Mouse (Mus musculus) liver, embryonic 16.5 days (tissue): ENCODE data around the gene Git2. TPM values are rescaled to one million over a fixed set of nuclear protein-coding genes. Genes with fewer than 3 reads are reported as not detected.

Experiments
- ATAC-seq: fragments of 200-750 bp; cut with Nextera tagmentation; 2 replicates; pipeline ENCODE4 v1.8.0; 2017; ENCODE audit warnings: low read depth, mild to moderate bottlenecking, moderate number of reproducible peaks, moderate library complexity
- H3K27ac ChIP-seq: fragments of 300-500 bp; sonication (generic); 2 replicates; pipeline ENCODE4 v1.5.1; 2014; ENCODE audit warnings: mild to moderate bottlenecking, low read length
- H3K27me3 ChIP-seq: fragments of 300-500 bp; sonication (generic); 2 replicates; pipeline ENCODE4 v1.6.1; 2014; ENCODE audit warnings: low read depth, low read length, mixed read lengths; ENCODE audit not compliant: control insufficient read depth, insufficient read depth
- H3K36me3 ChIP-seq: fragments of 300-500 bp; sonication (generic); 2 replicates; pipeline ENCODE4 v1.6.1; 2014; ENCODE audit warnings: mild to moderate bottlenecking; ENCODE audit not compliant: control insufficient read depth, insufficient read depth
- H3K4me1 ChIP-seq: fragments of 300-500 bp; sonication (generic); 2 replicates; pipeline ENCODE4 v1.6.1; 2014; ENCODE audit warnings: low read depth, low read length, mixed read lengths; ENCODE audit not compliant: control insufficient read depth
- H3K4me2 ChIP-seq: fragments of 300-500 bp; sonication (generic); 2 replicates; pipeline ENCODE4 v1.6.1; 2014; ENCODE audit warnings: low read depth, low read length, mixed read lengths
- H3K4me3 ChIP-seq: fragments of 300-500 bp; sonication (generic); 2 replicates; pipeline ENCODE4 v1.5.1; 2014; ENCODE audit warnings: low read depth, mild to moderate bottlenecking, low read length
- H3K9ac ChIP-seq: fragments of 300-500 bp; sonication (generic); 2 replicates; pipeline ENCODE4 v1.6.1; 2014; ENCODE audit warnings: low read depth, low read length
- H3K9me3 ChIP-seq: fragments of 300-500 bp; sonication (generic); replicated peaks from 2 replicates; pipeline ENCODE4 v1.6.1; 2016; ENCODE audit warnings: low read length; ENCODE audit not compliant: control insufficient read depth
- WGBS: fragments of 180-500 bp; shearing (Covaris S2); extraction: QIAGEN DNeasy Blood & Tissue Kit; methylation state at CpG from one replicate; pipeline ENCODE4 v1.1.7; 2014; ENCODE audit not compliant: insufficient replicate concordance; 5-methylcytosine and 5-hydroxymethylcytosine counted together
- polyA plus RNA-seq: library from polyadenylated mRNA; unstranded; fragments of >200 nt; fragmentation: Nextera tagmentation; extraction: Ambion mirVana; gene quantifications from 2 replicates; pipeline ENCODE4 v1.2.1, GENCODE M21; 2015

Gene Git2
- polyA plus RNA-seq, 1 experiment from 2014 or later, result 16.1 TPM

DNA sequence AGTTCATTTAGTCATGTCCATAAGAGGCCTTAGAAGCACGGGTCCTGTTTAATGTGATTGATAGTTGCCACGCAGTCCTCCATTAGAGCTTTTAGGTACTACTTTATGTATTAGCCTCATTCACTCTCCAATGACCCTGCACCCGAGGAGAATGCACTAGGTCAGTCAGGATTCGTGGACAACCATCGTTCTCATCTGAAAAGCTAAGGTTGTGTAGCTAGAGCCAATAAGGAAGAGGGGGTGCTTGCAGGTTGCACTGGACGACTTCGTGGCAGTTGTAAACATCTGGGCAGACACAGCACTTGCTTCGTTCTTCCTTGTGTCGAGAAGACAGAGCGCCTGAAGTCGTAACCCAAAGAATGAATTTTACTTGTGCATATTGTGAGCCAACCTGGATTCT is 1.5 kb downstream of the Git2 start:
- H3K4me1 ChIP-seq, result peaks cover 40% of the 10 kb centered on the region
- no peaks in the 10 kb centered on the region for H3K36me3 ChIP-seq
- no peaks in the 10 kb centered on the region for H3K27me3 ChIP-seq
- WGBS, result 2% methylated on average over 11 of the region's 11 CpGs
- peak overlapping the region; percentile 97 for H3K9ac ChIP-seq
- peak overlapping the region; percentile 78 for H3K4me2 ChIP-seq
- H3K9me3 ChIP-seq, result no peaks in the 10 kb centered on the region
- peak overlapping the region; percentile 97 for H3K4me3 ChIP-seq
- peak overlapping the region; percentile 89 for H3K27ac ChIP-seq
- ATAC-seq, result no peak

GRCm38 (mm10) chr5:114773211-114773710 is 2.1 kb downstream of the Git2 start:
- ATAC-seq, result peak; percentile 78
- Histone ChIP-seq H3K4me3 (peak overlapping the region; percentile 97), H3K4me2 (peak overlapping the region; percentile 78), H3K9me3 (no peaks in the 10 kb centered on the region), H3K27me3 (no peaks in the 10 kb centered on the region), H3K9ac (peak overlapping the region; percentile 97), H3K27ac (peak overlapping the region; percentile 89), H3K4me1 (peaks cover 35% of the 10 kb centered on the region), H3K36me3 (no peaks in the 10 kb centered on the region)
- 1% methylated on average over 49 of the region's 52 CpGs for WGBS

DNA sequence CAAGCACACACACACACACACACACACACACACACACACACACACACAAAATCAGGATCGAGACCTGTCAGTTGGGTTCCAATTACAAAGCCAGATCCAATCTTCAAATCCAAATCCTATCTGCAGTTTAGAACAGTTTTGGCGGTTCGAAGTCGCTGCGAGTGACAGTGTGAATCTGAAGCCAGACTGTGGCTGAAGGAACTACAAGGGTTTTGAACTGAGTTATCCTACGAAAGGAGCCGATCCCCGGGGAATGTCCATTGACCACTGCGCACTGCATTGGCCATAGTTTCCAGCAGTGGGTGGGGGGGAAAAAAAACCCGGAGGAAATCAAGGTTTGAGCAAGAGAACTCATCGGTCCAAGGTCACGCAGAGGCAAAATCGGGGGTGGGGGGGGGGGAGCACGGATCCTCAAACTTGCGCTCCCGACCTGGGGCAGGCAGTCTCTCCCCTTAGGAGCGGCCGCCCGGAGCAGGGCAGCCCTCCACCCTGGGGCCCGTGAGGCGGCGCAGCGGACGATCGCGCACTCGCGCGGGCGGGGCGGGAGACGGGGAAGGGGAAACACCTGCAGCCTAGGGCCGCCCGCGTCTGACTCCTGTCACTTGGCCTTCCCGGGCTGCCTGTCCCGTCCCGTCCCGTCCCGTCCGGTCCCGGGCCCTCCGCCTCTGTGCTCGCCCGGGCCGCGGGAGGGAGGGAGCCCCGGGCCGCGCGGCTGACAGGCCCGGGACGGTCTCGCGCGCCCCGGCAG is 2.7 kb downstream of the Git2 start:
- Histone ChIP-seq H3K4me1 (peaks cover 32% of the 10 kb centered on the region), H3K27ac (peak overlapping the region; percentile 89), H3K9ac (peak overlapping the region; percentile 97), H3K4me3 (peak overlapping the region; percentile 97), H3K27me3 (no peaks in the 10 kb centered on the region), H3K36me3 (no peaks in the 10 kb centered on the region), H3K9me3 (no peaks in the 10 kb centered on the region), H3K4me2 (peak overlapping the region; percentile 78)
- ATAC-seq, result peak; percentile 52
- WGBS, result under 1% methylated on average over 48 of the region's 57 CpGs

GRCm38 (mm10) chr5:114771796-114772195 is 3.5 kb downstream of the Git2 start:
- Histone ChIP-seq H3K27me3 (no peaks in the 10 kb centered on the region), H3K4me2 (peak overlapping the region; percentile 78), H3K27ac (no peak overlapping the region; the same call in 1 of the 2 replicates), H3K9ac (no peak overlapping the region; the same call in 1 of the 2 replicates), H3K9me3 (no peaks in the 10 kb centered on the region), H3K4me3 (peak overlapping the region; percentile 97), H3K4me1 (peaks cover 26% of the 10 kb centered on the region), H3K36me3 (no peaks in the 10 kb centered on the region)
- WGBS, result 16% methylated on average over 8 of the region's 8 CpGs
- ATAC-seq, result no peak

GRCm38 (mm10) chr5:114769786-114770185 is 5.5 kb downstream of the Git2 start:
- no peaks in the 10 kb centered on the region for H3K9me3 ChIP-seq
- no peak overlapping the region for H3K9ac ChIP-seq
- H3K36me3 ChIP-seq, result 0 out of 2 replicates have a peak, but pooled peaks cover 2% of the 10 kb centered on the region
- no peak overlapping the region for H3K4me2 ChIP-seq
- ATAC-seq, result no peak
- H3K4me3 ChIP-seq, result no peak overlapping the region
- H3K4me1 ChIP-seq, result peaks cover 13% of the 10 kb centered on the region
- no peaks in the 10 kb centered on the region for H3K27me3 ChIP-seq
- 79% methylated on average over 8 of the region's 8 CpGs for WGBS
- H3K27ac ChIP-seq, result no peak overlapping the region

GRCm38 (mm10) chr5:114767185-114767584 is 8.1 kb downstream of the Git2 start:
- no peak for ATAC-seq
- H3K4me3 ChIP-seq, result no peak overlapping the region
- no peak overlapping the region for H3K27ac ChIP-seq
- no peak overlapping the region for H3K9ac ChIP-seq
- 77% methylated on average over 7 of the region's 7 CpGs for WGBS
- H3K27me3 ChIP-seq, result no peaks in the 10 kb centered on the region
- H3K4me1 ChIP-seq, result peaks cover 8% of the 10 kb centered on the region
- no peaks in the 10 kb centered on the region for H3K9me3 ChIP-seq
- H3K36me3 ChIP-seq, result peaks cover 13% of the 10 kb centered on the region
- no peak overlapping the region for H3K4me2 ChIP-seq

- Histone ChIP-seq H3K4me1 (peaks cover 3% of the 10 kb centered on the region), H3K4me3 (no peak overlapping the region), H3K36me3 (peaks cover 13% of the 10 kb centered on the region), H3K27me3 (no peaks in the 10 kb centered on the region), H3K4me2 (no peak overlapping the region), H3K9ac (no peak overlapping the region), H3K9me3 (no peaks in the 10 kb centered on the region), H3K27ac (no peak overlapping the region)
- 68% methylated on average over 8 of the region's 8 CpGs for WGBS
- no peak for ATAC-seq
These were observed 8.6 kb downstream of the Git2 start for GRCm38 (mm10) chr5:114766686-114767085.

- H3K9ac ChIP-seq, result no peak overlapping the region
- H3K4me1 ChIP-seq, result peaks cover 2% of the 10 kb centered on the region; the same call in 1 of the 2 replicates
- 82% methylated on average over 18 of the region's 18 CpGs for WGBS
- peaks cover 22% of the 10 kb centered on the region for H3K36me3 ChIP-seq
- ATAC-seq, result no peak
- H3K4me2 ChIP-seq, result no peak overlapping the region
- no peak overlapping the region for H3K4me3 ChIP-seq
- H3K9me3 ChIP-seq, result no peaks in the 10 kb centered on the region
- H3K27me3 ChIP-seq, result no peaks in the 10 kb centered on the region
- H3K27ac ChIP-seq, result no peak overlapping the region
These were observed 10.2 kb downstream of the Git2 start for GRCm38 (mm10) chr5:114764812-114765735.
